Mouse (Mus musculus) adrenal gland, adult 8-10 months (tissue): Measurements from ENCODE around the gene Dst. TPM values are rescaled to one million over a fixed set of nuclear protein-coding genes. Genes with fewer than 3 reads are reported as not detected.
A peak's percentile ranks its signal among the peaks of the same experiment; 100 is the strongest.

Source experiments
- DNase-seq: peaks from one replicate; pipeline ENCODE4 v3.0.0; 2022
- total RNA-seq, 4 experiments: library from RNA; stranded (reverse); gene quantifications; 2 replicates each; pipeline ENCODE4 v1.2.4; 2022

The Dst gene
- total RNA-seq, 4 experiments from 2014 or later, result 141 to 240 (median 190) TPM

DNA sequence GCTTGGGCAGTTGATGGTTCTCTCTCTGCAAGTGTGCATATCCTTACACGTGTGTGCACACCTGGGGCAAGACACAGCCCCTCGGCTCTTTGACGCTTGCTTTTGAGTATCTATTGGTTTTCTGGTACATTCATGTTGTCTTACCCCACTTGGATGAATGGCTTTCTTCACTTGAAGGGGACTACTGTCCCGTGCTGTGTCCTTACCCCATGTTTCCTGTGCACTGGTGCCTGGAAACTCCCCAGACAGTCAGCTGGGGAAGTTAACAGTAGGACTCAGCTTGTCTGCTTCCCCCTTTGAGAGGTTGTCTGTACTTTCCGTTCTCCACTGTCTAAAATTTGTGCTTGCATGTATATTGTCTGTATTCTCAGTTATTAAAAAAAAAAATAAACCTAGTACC is 120.7 kb downstream of the Dst start:
- no peak for DNase-seq

GRCm38 (mm10) chr1:34030330-34031021 is 122.5 kb downstream of the Dst start:
- DNase-seq, result no peak

- no peak for DNase-seq
Measured at GRCm38 (mm10) chr1:34033052-34033451, 125.0 kb downstream of the Dst start.

DNA sequence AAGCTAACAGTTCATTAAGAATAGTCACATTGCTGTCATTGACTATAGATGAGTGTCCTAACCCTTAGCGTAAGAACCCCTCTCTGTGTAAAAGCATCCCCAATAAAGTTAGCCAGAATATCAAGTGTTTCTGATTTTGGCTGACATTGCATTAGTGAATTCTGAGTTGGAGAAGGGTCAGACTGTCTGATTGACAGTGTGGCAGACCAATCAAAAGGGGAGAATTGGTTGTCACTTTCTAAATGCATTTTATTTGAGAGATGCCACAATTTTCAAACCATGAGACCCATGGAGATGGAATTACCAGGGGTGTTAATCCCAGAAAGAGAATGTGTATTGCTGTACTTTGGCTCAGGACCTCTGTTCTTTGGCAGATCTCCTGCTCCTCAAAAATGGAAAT is 125.5 kb downstream of the Dst start:
- no peak for DNase-seq

DNA sequence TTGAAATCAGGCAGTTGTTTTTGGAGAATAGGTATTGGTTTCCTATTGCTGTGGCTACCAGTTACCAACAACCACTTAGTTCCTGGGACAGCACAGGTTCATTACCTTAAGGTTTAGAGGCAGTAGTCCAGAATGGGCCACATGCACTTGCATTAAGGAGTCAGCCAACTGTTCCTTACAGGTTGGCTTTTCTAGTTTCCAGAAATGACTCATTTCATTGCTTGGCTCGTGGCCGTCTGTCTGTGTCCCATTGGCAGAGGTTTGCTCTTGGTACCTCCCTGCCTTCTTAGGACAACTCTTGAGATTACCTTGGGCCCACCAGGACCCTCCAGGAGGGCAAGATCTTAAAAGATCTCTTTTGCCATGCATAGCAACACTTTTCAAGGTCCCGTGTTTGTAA is 125.9 kb downstream of the Dst start:
- no peak for DNase-seq

- no peak for DNase-seq
Measured at GRCm38 (mm10) chr1:34036111-34036510, 128.1 kb downstream of the Dst start.

- DNase-seq, result no peak
Measured at GRCm38 (mm10) chr1:34038571-34038970, 130.5 kb downstream of the Dst start.

GRCm38 (mm10) chr1:34040049-34040448 is 132.0 kb downstream of the Dst start:
- no peak for DNase-seq

DNA sequence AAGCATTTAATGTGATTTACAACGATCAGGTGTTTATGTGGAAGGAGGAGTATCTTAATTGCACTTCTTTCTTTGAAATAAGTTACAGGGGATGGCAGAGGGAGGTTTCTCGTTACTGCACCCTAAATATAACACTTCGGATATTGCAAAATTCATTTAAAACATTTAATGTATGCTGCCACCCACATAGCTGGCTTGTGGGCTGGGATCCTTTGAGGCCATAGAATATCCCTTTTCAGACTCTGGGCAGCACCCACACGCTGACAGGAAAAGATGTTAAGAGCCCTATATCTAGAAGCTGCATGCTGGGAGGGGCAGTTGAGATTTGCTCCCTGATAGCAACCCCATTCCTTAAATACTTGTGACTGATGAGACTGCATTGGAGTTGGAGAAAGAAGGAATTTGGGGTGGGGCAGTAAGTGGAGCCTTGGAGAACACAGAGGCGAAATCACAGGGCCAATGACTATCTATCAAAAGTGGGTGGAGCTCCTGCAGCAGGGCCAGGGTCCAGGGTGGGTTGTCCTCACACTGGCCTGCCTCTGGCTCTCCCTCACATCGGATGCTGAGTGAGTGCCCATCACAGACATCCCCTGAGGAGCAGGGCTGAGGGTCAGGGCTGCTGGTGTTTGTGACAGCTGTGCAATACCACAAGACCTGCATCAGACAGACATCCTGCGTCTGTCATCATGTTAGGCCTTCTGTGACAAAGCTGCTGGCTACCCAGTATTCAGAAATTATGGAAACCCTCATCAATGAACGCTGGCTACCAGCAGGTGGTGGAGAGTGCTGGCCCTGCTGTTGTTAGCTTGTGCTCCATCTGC is 133.1 kb downstream of the Dst start:
- no peak for DNase-seq

GRCm38 (mm10) chr1:34042299-34042698 is 134.3 kb downstream of the Dst start:
- no peak for DNase-seq

GRCm38 (mm10) chr1:34043327-34043726 is 135.3 kb downstream of the Dst start:
- no peak for DNase-seq

- no peak for DNase-seq
Measured at GRCm38 (mm10) chr1:34043836-34044550, 136.0 kb downstream of the Dst start.

DNA sequence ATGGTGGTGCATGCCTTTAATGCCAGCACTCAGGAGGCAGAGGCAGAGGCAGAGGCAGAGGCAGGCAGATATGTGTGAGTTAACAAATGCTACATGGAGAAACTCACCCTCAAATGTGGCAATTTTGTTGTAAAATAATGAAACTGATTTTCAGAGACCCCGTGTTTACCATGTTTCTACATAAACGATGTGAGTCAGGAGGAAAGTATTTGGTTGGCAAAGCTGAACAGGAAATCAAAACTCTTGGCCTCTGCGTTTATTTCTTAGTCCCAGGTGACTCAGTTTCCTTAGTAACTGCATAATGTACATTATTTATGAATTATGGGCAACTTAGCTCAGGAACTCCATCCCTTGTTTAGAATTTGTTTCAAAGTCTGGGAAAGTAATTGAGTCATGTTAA is 136.7 kb downstream of the Dst start:
- DNase-seq, result no peak

- no peak for DNase-seq
Measured at GRCm38 (mm10) chr1:34047285-34047684, 139.3 kb downstream of the Dst start.

DNA sequence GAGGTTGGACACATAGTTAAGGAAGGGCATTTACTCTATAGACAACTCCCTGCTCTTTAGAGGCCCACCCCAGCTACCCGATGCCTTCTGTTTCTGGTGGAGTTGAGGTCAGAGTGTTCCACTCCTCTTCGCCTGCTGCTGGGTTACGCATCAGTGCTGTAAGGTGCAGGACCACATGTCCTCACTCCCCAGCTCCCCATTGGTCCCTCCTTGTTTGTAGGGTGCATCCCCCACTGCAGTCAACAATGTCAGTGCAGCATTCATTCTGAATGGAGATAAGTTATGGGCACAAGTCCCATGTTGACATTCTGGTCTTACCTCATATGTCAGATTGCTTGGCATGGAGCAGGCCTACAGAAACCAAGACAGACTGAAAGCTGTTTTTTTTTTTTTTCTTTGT is 143.2 kb downstream of the Dst start:
- DNase-seq, result no peak

GRCm38 (mm10) chr1:34052422-34052821 is 144.4 kb downstream of the Dst start:
- no peak for DNase-seq

DNA sequence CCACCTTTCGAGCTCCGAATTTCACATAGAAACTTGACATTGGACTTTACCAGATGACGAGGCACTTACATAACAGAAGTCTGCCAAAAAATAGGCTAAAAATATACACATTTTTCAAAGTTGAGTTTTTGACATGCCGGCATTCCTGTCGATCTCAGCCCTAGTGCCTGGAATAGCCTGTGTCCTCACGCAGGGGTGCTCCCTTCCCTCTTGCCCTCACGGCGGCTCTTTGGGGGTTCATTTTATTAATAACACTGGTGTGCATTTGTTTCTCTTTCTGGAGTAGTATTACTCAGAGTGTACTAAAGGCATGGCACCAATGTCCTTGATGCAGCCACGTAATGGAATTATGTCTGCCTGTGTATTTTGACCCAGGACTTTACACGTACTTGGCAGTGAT is 146.9 kb downstream of the Dst start:
- DNase-seq, result peak; percentile 43

GRCm38 (mm10) chr1:34056658-34057057 is 148.6 kb downstream of the Dst start:
- no peak for DNase-seq

DNA sequence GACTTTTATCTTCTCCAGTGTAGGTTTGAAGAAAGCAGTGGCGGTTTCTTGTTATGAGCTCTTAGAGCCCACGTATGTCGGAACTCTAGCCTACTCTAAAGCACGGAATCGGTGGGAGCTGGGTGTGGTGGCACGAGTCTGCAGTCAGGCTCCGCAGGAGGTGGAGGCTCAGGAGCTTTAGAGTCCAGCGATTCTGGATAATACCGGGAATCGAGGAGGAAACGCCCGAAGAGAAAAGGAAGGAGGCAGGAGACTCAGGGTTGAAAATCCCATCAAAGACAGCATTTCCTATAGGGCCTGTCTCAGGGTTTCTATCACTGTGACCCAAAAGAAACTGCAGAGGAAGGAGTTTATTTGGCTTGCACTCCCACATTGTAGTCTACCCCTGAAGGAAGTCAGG is 151.2 kb downstream of the Dst start:
- DNase-seq, result no peak

DNA sequence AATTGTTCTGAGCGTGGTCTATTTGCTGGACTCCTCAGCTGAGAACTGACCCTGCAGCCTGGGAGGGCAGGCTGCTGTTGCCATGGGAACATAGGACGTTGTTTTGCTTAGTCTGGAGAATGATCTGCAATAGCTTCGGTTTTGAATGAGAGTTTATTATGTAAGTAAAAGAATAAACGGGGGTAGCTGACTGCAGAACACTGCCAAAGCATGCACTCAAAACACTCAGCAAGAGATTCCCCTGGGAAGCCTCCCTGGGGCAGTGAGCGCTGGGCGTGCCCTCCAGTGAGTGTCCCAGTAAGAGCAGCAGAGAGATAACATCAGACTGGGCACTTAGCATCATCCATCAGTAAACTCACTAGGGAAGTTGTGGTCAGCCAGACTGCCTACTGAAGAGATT is 152.4 kb downstream of the Dst start:
- DNase-seq, result no peak

- peak; percentile 58 for DNase-seq
Measured at GRCm38 (mm10) chr1:34061078-34061477, 153.1 kb downstream of the Dst start.

DNA sequence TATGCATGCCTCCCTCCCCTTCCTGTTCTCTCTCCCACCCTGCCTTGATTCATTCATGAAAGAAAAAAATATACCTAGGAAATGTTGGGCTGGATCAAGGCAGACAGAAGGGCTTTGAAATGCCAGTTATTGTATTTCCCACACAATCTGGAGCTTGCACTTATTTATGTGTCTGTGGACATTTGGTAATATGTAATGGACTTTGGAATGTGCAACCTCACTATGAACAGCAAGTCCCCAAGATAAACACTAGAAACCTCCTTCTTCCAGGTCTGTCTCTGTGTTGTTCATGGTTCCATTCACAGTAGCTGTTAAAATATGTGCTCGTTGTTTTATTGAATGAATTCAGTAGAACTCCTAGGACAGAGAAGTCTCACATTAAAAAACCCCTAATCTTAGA is 153.8 kb downstream of the Dst start:
- DNase-seq, result no peak

DNA sequence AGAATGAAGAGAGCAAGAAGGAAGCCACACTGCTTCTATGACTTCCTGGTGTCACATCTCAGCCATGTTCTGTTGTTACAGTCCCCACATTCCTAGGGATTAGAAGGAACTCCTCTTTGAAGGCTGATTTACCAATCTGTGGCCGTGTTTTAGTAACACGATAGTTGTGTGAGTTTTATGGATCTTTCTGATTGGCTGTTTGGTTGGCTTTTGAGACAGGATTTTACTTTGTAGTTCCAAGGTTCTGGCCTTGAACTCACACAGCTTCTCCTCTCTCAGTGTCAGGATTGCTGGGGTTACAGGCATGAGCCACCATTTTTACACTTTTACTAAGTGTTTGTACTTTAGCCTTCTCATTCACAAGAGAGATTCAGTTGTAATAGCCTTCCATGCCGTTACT is 155.9 kb downstream of the Dst start:
- DNase-seq, result no peak
